Mouse (Mus musculus) left cerebral cortex, postnatal 25 days (tissue): ENCODE data around the gene Zfp839. TPM values are rescaled to one million over a fixed set of nuclear protein-coding genes. Genes with fewer than 3 reads are reported as not detected.

Source experiments
- DNase-seq, 2 experiments: peaks; one replicate each; pipeline ENCODE4 v3.0.0; 2022; ENCODE audit warnings: low spot score in 2 of 2, mixed read lengths in 1 of 2
- intact Hi-C: fragments of 180-260 bp; cut with DNase I; formaldehyde crosslinking; loops from one replicate; pipeline ENCODE4 v1.15.1; 2025
- total RNA-seq, 2 experiments: library from RNA; stranded (reverse); gene quantifications; 2 replicates each; pipeline ENCODE4 v1.2.3; 2021

Gene Zfp839
- total RNA-seq, 2 experiments from 2014 or later: 11.2 to 11.5 TPM

- intact Hi-C loops: no loop called here
- DNase-seq: no peak
Measured at GRCm38 (mm10) chr12:110865571-110865970, 15.5 kb downstream of the Zfp839 start.

GRCm38 (mm10) chr12:110865989-110866388 lies 15.9 kb downstream of the Zfp839 start:
- intact Hi-C loops: no loop called here
- no peak for DNase-seq

GRCm38 (mm10) chr12:110870107-110870506 lies 20.1 kb downstream of the Zfp839 start:
- intact Hi-C loops: no loop called here
- DNase-seq: no peak

- intact Hi-C loops: no loop called here
- no peak for DNase-seq
Measured at GRCm38 (mm10) chr12:110871247-110871646, 21.2 kb downstream of the Zfp839 start.

GRCm38 (mm10) chr12:110875351-110875750 lies 25.3 kb downstream of the Zfp839 start:
- intact Hi-C loops: no loop called here
- no peak for DNase-seq

- DNase-seq: no peak
- intact Hi-C loops: no loop called here
Measured at GRCm38 (mm10) chr12:110882291-110882690, 32.2 kb downstream of the Zfp839 start.

- intact Hi-C loops: no loop called here
- no peak for DNase-seq
Measured at GRCm38 (mm10) chr12:110885251-110885650, 35.2 kb downstream of the Zfp839 start.

GRCm38 (mm10) chr12:110888106-110888505 lies 38.1 kb downstream of the Zfp839 start:
- intact Hi-C loops: no loop called here
- DNase-seq: no peak

- no peak for DNase-seq
- intact Hi-C loops: no loop called here
Measured at GRCm38 (mm10) chr12:110888606-110889005, 38.6 kb downstream of the Zfp839 start.

GRCm38 (mm10) chr12:110889036-110890020 lies 39.3 kb downstream of the Zfp839 start, which contains the start of the genes Cinp and Tecpr2:
Cinp (minus strand) TSS chr12:110889145.
Tecpr2 (plus strand) TSS chr12:110889264.
- intact Hi-C loops: no loop called here
- DNase-seq: peak; percentile 99

- DNase-seq: no peak
- intact Hi-C loops: no loop called here
Measured at GRCm38 (mm10) chr12:110891887-110892286, 41.8 kb downstream of the Zfp839 start.

GRCm38 (mm10) chr12:110902106-110902505 lies 52.1 kb downstream of the Zfp839 start:
- no peak for DNase-seq
- intact Hi-C loops: no loop called here

- intact Hi-C loops: no loop called here
Measured at GRCm38 (mm10) chr12:110903536-110903935, 53.5 kb downstream of the Zfp839 start.

GRCm38 (mm10) chr12:110907845-110908244 lies 57.8 kb downstream of the Zfp839 start:
- intact Hi-C loops: no loop called here
- DNase-seq: no peak

More at GRCm38 (mm10) chr12:110903536-110903935, 53.5 kb downstream of the Zfp839 start:
- DNase-seq: no peak

GRCm38 (mm10) chr12:110909962-110910361 lies 59.9 kb downstream of the Zfp839 start:
- peak in 1 of 2 experiments; percentile 73 for DNase-seq
- intact Hi-C loops: no loop called here

GRCm38 (mm10) chr12:110915761-110916160 lies 65.7 kb downstream of the Zfp839 start:
- DNase-seq: peak in 1 of 2 experiments; percentile 29
- intact Hi-C loops: no loop called here

Other genes starting within 250 kb of the Zfp839 start
- 100 to 1,000 TPM; 308 to 319 TPM for gene Dync1h1, start 248.8 kb upstream of the Zfp839 start, total RNA-seq
- not detected for gene 1700001K19Rik, start 167.6 kb upstream of the Zfp839 start, total RNA-seq
- gene Hsp90aa1, start 147.5 kb upstream of the Zfp839 start, total RNA-seq: 1,000 to 10,000 TPM; 1,069 to 1,070 TPM
- 10 to 100 TPM; 38.8 to 44.3 TPM for gene Wdr20, start 112.3 kb upstream of the Zfp839 start, total RNA-seq
- 10 to 100 TPM; 11.7 to 14.7 TPM for gene Mok, start 9.3 kb upstream of the Zfp839 start, total RNA-seq
- 100 to 1,000 TPM; 115 to 118 TPM for gene Cinp, start 38.9 kb downstream of the Zfp839 start, total RNA-seq
- gene Tecpr2, start 39.0 kb downstream of the Zfp839 start, total RNA-seq: 10 to 100 TPM; 45.8 to 47.8 TPM
- gene Ankrd9, start 128.8 kb downstream of the Zfp839 start, total RNA-seq: 10 to 100 TPM; 16.2 to 17.9 TPM
- gene Rcor1, start 189.1 kb downstream of the Zfp839 start, total RNA-seq: 10 to 100 TPM; 17.1 to 19.6 TPM